Mouse (Mus musculus): Measurements from ENCODE around the gene Sugct. TPM values are rescaled to one million over a fixed set of nuclear protein-coding genes. Genes with fewer than 3 reads are reported as not detected.
"Not testable (repeated sequence)": the region's sequence is repeated elsewhere in the genome, so short reads cannot be mapped to it uniquely, and the experiment has no call there.

Gene Sugct
- polyA plus RNA-seq, 1 experiment from 2014 or later = 5.1 TPM

GRCm38 (mm10) chr13:16830291-16830690 lies 865.1 kb downstream of the Sugct start:
- H3K4me2 ChIP-seq (replicated peaks); H3K4me1 ChIP-seq; H3K27me3 ChIP-seq; H3K27ac ChIP-seq (replicated peaks); H3K36me3 ChIP-seq; ATAC-seq (ENCODE audit: low FRiP score, low read depth); H3K9ac ChIP-seq (replicated peaks); H3K4me3 ChIP-seq; H3K9me3 ChIP-seq: not testable (repeated sequence)
- WGBS = 25% methylated on average over 6 of the region's 6 CpGs

GRCm38 (mm10) chr13:16829589-16829988 lies 865.8 kb downstream of the Sugct start:
- Histone ChIP-seq H3K27ac (replicated peaks) (no peak overlapping the region), H3K4me2 (replicated peaks) (no peak overlapping the region), H3K4me1 (no peaks in the 10 kb centered on the region), H3K9ac (replicated peaks) (no peak overlapping the region), H3K9me3 (no peaks in the 10 kb centered on the region), H3K4me3 (no peak overlapping the region), H3K36me3 (no peaks in the 10 kb centered on the region), H3K27me3 (no peaks in the 10 kb centered on the region)
- 56% methylated on average over 2 of the region's 2 CpGs for WGBS
- no peak for ATAC-seq (ENCODE audit: low FRiP score, low read depth)

DNA sequence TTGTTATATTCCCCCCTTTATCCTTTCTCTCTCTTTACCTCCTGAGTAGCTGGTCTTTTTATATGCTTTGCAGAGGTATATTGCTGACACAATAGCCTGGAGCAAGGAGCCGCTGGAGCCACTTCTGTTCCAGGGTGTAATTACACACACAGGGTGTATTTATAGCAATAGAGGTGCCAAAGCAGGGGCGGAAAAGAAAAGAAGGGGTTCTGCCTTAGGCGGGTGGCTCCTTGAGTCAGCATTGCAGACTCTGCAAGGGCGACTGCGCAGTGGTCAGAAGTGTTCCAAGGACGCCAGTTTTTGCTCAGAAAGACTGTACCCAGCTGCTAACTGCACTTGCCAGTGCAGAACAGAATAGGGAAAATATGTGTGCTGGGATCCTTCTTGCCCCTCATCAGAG lies 869.7 kb downstream of the Sugct start:
- Histone ChIP-seq H3K36me3 (no peaks in the 10 kb centered on the region), H3K4me2 (replicated peaks) (no peak overlapping the region), H3K27me3 (no peaks in the 10 kb centered on the region), H3K4me1 (no peaks in the 10 kb centered on the region), H3K4me3 (no peak overlapping the region), H3K9me3 (no peaks in the 10 kb centered on the region), H3K9ac (replicated peaks) (no peak overlapping the region), H3K27ac (replicated peaks) (no peak overlapping the region)
- ATAC-seq (ENCODE audit: low FRiP score, low read depth) = no peak
- 87% methylated on average over 6 of the region's 6 CpGs for WGBS

- no peaks in the 10 kb centered on the region for H3K4me1 ChIP-seq
- H3K4me3 ChIP-seq = no peak overlapping the region
- no peak overlapping the region for H3K9ac ChIP-seq (replicated peaks)
- no peaks in the 10 kb centered on the region for H3K27me3 ChIP-seq
- no peak overlapping the region for H3K27ac ChIP-seq (replicated peaks)
- H3K36me3 ChIP-seq = no peaks in the 10 kb centered on the region
- WGBS = 91% methylated on average over 4 of the region's 4 CpGs
- H3K4me2 ChIP-seq (replicated peaks) = no peak overlapping the region
- no peak for ATAC-seq (ENCODE audit: low FRiP score, low read depth)
- no peaks in the 10 kb centered on the region for H3K9me3 ChIP-seq
These were observed 873.6 kb downstream of the Sugct start for GRCm38 (mm10) chr13:16821785-16822184.

- no peak overlapping the region for H3K9ac ChIP-seq (replicated peaks)
- H3K27me3 ChIP-seq = no peaks in the 10 kb centered on the region
- H3K27ac ChIP-seq (replicated peaks) = no peak overlapping the region
- no peak for ATAC-seq (ENCODE audit: low FRiP score, low read depth)
- H3K4me2 ChIP-seq (replicated peaks) = no peak overlapping the region
- WGBS = 86% methylated on average over 6 of the region's 6 CpGs
- H3K36me3 ChIP-seq = no peaks in the 10 kb centered on the region
- no peaks in the 10 kb centered on the region for H3K9me3 ChIP-seq
- no peak overlapping the region for H3K4me3 ChIP-seq
- H3K4me1 ChIP-seq = no peaks in the 10 kb centered on the region
These were observed 877.9 kb downstream of the Sugct start for GRCm38 (mm10) chr13:16817471-16817870.

DNA sequence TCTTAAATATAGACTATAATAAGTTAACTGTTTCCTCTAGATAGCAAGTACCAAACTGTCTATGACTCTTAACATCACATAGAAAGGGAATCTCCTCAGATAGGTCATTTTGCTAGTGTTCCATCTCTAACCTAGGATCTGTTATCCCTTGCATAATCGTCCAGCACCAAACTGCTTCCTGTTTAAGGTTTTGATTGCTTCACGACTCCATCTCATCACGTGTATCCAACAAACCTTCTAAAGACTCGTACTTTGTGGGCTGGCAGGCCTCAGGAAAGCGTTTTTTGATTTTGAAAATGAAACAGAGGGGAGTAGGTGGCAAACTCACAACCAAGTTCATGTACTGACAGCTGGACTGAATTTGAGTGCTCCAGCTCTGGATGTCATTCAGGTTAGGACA lies 878.6 kb downstream of the Sugct start:
- Histone ChIP-seq H3K4me1 (no peaks in the 10 kb centered on the region), H3K4me2 (replicated peaks) (no peak overlapping the region), H3K9me3 (no peaks in the 10 kb centered on the region), H3K4me3 (no peak overlapping the region), H3K27ac (replicated peaks) (no peak overlapping the region), H3K9ac (replicated peaks) (no peak overlapping the region), H3K27me3 (no peaks in the 10 kb centered on the region), H3K36me3 (no peaks in the 10 kb centered on the region)
- no peak for ATAC-seq (ENCODE audit: low FRiP score, low read depth)
- 82% methylated on average over 5 of the region's 5 CpGs for WGBS

DNA sequence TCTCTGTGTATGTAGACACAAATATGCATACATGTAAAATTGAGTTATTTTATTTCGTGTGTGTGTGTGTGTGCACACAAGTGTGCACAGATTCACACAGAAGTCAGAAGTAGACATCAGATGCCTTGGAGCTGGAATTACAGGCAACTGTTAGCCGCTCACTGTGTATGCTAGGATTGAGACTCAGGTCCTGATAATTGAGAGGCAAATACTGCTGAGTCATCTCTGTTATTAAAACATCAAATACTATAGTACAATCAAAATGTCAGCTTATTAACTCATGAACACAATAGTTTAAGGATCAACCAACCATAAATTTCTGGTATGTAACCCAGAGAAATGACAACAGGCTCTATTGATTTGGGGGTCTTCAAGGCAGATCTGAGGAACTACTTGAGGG lies 883.1 kb downstream of the Sugct start:
- H3K4me3 ChIP-seq = no peak overlapping the region
- H3K4me2 ChIP-seq (replicated peaks) = no peak overlapping the region
- H3K9me3 ChIP-seq = no peaks in the 10 kb centered on the region
- H3K36me3 ChIP-seq = no peaks in the 10 kb centered on the region
- no peak overlapping the region for H3K27ac ChIP-seq (replicated peaks)
- no peak overlapping the region for H3K9ac ChIP-seq (replicated peaks)
- H3K27me3 ChIP-seq = no peaks in the 10 kb centered on the region
- no peak for ATAC-seq (ENCODE audit: low FRiP score, low read depth)
- H3K4me1 ChIP-seq = no peaks in the 10 kb centered on the region
- WGBS = 86% methylated on average over 2 of the region's 2 CpGs

Other genes starting within 250 kb of the Sugct start
- gene Mplkip, start 361 bp downstream of the Sugct start, polyA plus RNA-seq (2016; fragmentation: Nextera tagmentation; extraction: Ambion mirVana) = 56.6 and 59.4 TPM in 2 replicates
- 20.1 and 23.7 TPM in 2 replicates for gene Cdk13, start 109.5 kb upstream of the Sugct start, polyA plus RNA-seq (2016; fragmentation: Nextera tagmentation; extraction: Ambion mirVana)
- 141 TPM in 2 replicates for gene Rala, start 248.7 kb upstream of the Sugct start, polyA plus RNA-seq (2016; fragmentation: Nextera tagmentation; extraction: Ambion mirVana)